In the genomic region with DNA sequence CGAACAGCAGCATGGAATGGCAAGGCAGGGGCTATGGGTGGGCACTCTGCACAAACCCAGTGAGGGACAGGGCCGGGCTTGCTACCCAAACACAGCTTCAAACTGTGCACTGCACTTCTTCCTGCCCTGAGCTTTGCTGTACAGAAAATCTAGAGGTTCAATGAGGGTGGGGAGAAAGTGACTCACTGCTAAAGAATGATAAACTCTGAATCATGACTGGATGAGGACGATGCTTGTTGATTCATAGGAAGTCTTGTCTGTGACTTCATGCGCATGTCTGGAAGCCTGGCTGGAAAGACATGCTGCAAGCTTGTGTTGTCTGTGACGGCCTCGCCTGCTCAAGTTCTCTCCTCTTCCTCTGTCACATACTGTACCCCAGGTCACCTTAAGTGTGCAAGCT, we compare ENCODE assay signal across 10 mouse cellular contexts.
DNase-seq lines count a peak whose midpoint lies in the region; ATAC-seq and TF ChIP-seq lines count a peak whose summit lies in the region.
"Had no signal": no experiment of that assay in that cellular context is flagged by ENCODE, and none has a peak within 500 bp of the region (broad histone marks: within the 10 kb centered on the region; RNA-seq: fewer than 3 reads in every experiment).

No protein-coding gene starts in this region.

- no peak overlapping the region for H3K4me3 ChIP-seq in embryonic fibroblast, embryonic 13.5 days (ENCODE audit: insufficient read depth, low read length)
- no peak overlapping the region for H3K4me3 ChIP-seq in stomach, embryonic 15.5 days (replicated peaks)

- TF ChIP-seq POLR2A in embryonic fibroblast, embryonic 13.5 days (IDR thresholded peaks at IDR 0.05; ENCODE audit: low read depth, low read length), result peak; percentile 41

- peak; percentile 45; the same call in 1 of the 2 replicates for ATAC-seq in stomach, embryonic 15.5 days (ENCODE audit: insufficient read depth, low FRiP score, low read depth)
- ATAC-seq: hindbrain, embryonic 16.5 days had no signal

- peaks cover 22% of the 10 kb centered on the region for H3K4me1 ChIP-seq in embryonic fibroblast, embryonic 13.5 days (ENCODE audit: control insufficient read depth, insufficient read depth, low read length)
- peaks cover 17% of the 10 kb centered on the region; the same call in 1 of the 2 replicates for H3K4me1 ChIP-seq in stomach, embryonic 15.5 days

- H3K36me3 ChIP-seq in stomach, embryonic 15.5 days, result no peaks in the 10 kb centered on the region

- 32% methylated on average over 6 of the region's 6 CpGs for WGBS in stomach, embryonic 15.5 days

- H3K27ac ChIP-seq in embryonic fibroblast, embryonic 13.5 days (ENCODE audit: insufficient read depth, low read length), result peak overlapping the region; percentile 83
- no peak overlapping the region for H3K27ac ChIP-seq in stomach, embryonic 15.5 days

- H3K4me2 ChIP-seq in stomach, embryonic 15.5 days, result no peak overlapping the region

- H3K27me3 ChIP-seq in stomach, embryonic 15.5 days (replicated peaks), result no peaks in the 10 kb centered on the region

- no peak for TF ChIP-seq CTCF in embryonic fibroblast, embryonic 13.5 days (IDR thresholded peaks at IDR 0.05; ENCODE audit: borderline replicate concordance, insufficient read depth, low read length)

- DNase-seq in adrenal gland, adult (ENCODE audit: inconsistent age in 2 of 2, low spot score in 1 of 2), result peak; percentile 57 to 84
- no peak for DNase-seq in adrenal gland, adult 18-20 months (ENCODE audit: low spot score in 2 of 2)
- DNase-seq in right cerebral cortex, adult 18-20 months, result peak; percentile 15
- DNase-seq in right cerebral cortex, postnatal 4 days, result no peak
- DNase-seq in frontal cortex, postnatal 14 days (ENCODE audit: low spot score in 2 of 2), result no peak
- DNase-seq in kidney, adult 8-10 months, result no peak
- DNase-seq: cerebellum, postnatal 14 days had no signal

- H3K9ac ChIP-seq in stomach, embryonic 15.5 days, result no peak overlapping the region

- no peaks in the 10 kb centered on the region for H3K9me3 ChIP-seq in stomach, embryonic 15.5 days

Comparison
In these comparisons a context has a peak if more than half of its experiments do, and no peak if none do; other contexts are left out.
1. DNase-seq: peak in adrenal gland, adult (2 of 2) and right cerebral cortex, adult 18-20 months (single experiment); none in adrenal gland, adult 18-20 months (0 of 2), right cerebral cortex, postnatal 4 days (single experiment), frontal cortex, postnatal 14 days (0 of 2) and kidney, adult 8-10 months (0 of 2).